Mouse (Mus musculus): ENCODE data around the gene Gm21988. TPM values are rescaled to one million over a fixed set of nuclear protein-coding genes. Genes with fewer than 3 reads are reported as not detected.
A peak's percentile ranks its signal among the peaks of the same experiment; 100 is the strongest.

Gm21988 gene
- polyA plus RNA-seq, 1 experiment = 10.7 TPM

DNA sequence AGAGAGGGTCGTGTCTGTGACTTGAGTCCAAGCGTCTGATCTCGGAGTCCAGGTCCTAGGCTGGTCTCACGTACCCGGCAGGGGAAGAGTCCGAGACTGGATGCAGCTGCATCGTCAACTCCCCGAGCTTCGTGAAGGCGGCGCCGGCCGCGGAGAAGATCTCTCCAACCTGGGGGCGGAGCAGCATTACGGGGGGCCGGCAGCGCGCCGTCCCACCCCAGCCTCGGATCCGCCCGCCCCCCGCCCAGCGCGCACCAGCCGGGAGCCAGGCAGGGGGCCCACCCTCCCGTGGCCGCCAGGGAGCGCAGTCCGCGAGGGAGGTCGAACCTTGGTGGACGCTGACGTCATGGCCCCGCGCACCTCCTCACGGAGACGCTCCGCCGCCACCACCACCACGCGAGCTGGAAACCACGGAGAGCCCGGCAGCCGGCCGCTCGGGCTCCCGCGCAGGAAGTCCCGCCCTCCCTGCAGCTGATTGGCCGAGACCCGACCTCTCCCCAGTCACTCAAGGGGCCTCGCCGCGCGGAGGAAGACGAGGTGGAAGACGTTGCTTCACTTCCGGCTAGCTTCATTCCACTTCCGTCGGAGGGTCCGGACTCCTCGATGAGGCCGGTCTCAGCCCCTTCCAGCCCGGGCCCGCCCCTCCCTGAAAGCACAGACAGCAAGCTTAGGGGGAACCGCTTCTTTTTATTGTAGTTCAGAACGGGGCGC is 2.0 kb downstream of the Gm21988 start, which contains the start of gene 0610010K14Rik:
Gene 0610010K14Rik, minus strand, starts transcription at position 458 of the 711 bp plus-strand sequence.
- DNase-seq (ENCODE audit: extremely low spot score in 1 of 2, low spot score in 1 of 2) = peak; percentile 93 to 98

DNA sequence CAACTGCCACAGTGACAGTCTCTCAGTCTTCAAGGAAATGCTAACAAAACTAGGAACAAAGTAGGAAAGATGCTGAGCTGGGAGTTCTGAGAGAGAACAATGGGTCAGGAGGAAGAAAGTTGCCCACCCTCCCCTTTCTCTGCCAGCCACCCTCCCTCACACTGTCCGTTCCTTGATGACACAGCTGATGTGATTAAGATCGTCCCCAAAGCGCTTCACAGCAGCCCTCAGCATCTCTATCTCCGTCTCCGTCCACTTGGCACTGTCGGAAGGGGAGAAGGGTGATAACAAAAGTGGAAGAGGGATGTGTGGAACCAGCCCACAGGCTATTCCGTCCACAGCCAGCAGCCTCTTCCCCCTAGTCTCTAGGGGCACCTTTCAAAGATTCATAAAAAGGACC is 2.9 kb downstream of the Gm21988 start:
- DNase-seq (ENCODE audit: extremely low spot score in 1 of 2, low spot score in 1 of 2) = no peak

- DNase-seq (ENCODE audit: extremely low spot score in 1 of 2, low spot score in 1 of 2) = no peak
Measured at GRCm38 (mm10) chr11:70235254-70235900, 4.3 kb downstream of the Gm21988 start.

GRCm38 (mm10) chr11:70234497-70234896 is 5.1 kb downstream of the Gm21988 start:
- DNase-seq (ENCODE audit: extremely low spot score in 1 of 2, low spot score in 1 of 2) = no peak

- DNase-seq (ENCODE audit: extremely low spot score in 1 of 2, low spot score in 1 of 2) = no peak
Measured at GRCm38 (mm10) chr11:70234037-70234436, 5.6 kb downstream of the Gm21988 start.

- DNase-seq (ENCODE audit: extremely low spot score in 1 of 2, low spot score in 1 of 2) = no peak
Measured at GRCm38 (mm10) chr11:70233016-70233415, 6.6 kb downstream of the Gm21988 start.

- DNase-seq (ENCODE audit: extremely low spot score in 1 of 2, low spot score in 1 of 2) = no peak
Measured at GRCm38 (mm10) chr11:70232546-70232945, 7.1 kb downstream of the Gm21988 start.

- peak in 1 of 2 experiments; percentile 83 for DNase-seq (ENCODE audit: extremely low spot score in 1 of 2, low spot score in 1 of 2)
Measured at GRCm38 (mm10) chr11:70230239-70230727, 9.3 kb downstream of the Gm21988 start.

- no peak for DNase-seq (ENCODE audit: extremely low spot score in 1 of 2, low spot score in 1 of 2)
Measured at GRCm38 (mm10) chr11:70229260-70230010, 10.2 kb downstream of the Gm21988 start, which contains the start of gene Bcl6b. TSS of gene Bcl6b (minus strand) at chr11:70229798.

GRCm38 (mm10) chr11:70228828-70229227 is 10.8 kb downstream of the Gm21988 start:
- peak in 1 of 2 experiments; percentile 88 for DNase-seq (ENCODE audit: extremely low spot score in 1 of 2, low spot score in 1 of 2)

- DNase-seq (ENCODE audit: extremely low spot score in 1 of 2, low spot score in 1 of 2) = no peak
Measured at GRCm38 (mm10) chr11:70227661-70228245, 11.9 kb downstream of the Gm21988 start.

DNA sequence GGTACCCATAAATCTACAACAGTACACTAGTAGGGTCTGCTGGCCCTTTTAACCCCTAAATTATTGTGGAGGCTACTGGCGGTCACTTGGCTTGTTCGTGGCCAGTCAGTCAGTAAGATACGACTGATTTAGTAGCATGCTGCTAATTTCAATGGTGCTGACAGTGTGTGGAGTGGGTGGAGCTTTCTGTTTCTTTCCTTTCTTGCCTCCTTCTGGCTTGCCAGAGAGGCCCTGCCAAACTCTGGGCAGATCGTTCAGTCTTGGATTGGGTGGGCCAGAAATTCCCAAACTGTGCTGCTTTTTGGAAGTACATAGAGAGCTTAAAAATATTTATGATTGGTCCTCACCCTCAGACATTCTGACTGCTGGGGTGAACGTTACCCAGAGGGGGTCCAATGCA is 12.5 kb downstream of the Gm21988 start:
- no peak for DNase-seq (ENCODE audit: extremely low spot score in 1 of 2, low spot score in 1 of 2)

GRCm38 (mm10) chr11:70226602-70226890 is 13.1 kb downstream of the Gm21988 start:
- DNase-seq (ENCODE audit: extremely low spot score in 1 of 2, low spot score in 1 of 2) = no peak

GRCm38 (mm10) chr11:70225798-70226601 is 13.6 kb downstream of the Gm21988 start:
- no peak for DNase-seq (ENCODE audit: extremely low spot score in 1 of 2, low spot score in 1 of 2)

GRCm38 (mm10) chr11:70223724-70224123 is 15.9 kb downstream of the Gm21988 start:
- DNase-seq (ENCODE audit: extremely low spot score in 1 of 2, low spot score in 1 of 2) = no peak

GRCm38 (mm10) chr11:70221603-70222500 is 17.8 kb downstream of the Gm21988 start:
- DNase-seq (ENCODE audit: extremely low spot score in 1 of 2, low spot score in 1 of 2) = no peak

DNA sequence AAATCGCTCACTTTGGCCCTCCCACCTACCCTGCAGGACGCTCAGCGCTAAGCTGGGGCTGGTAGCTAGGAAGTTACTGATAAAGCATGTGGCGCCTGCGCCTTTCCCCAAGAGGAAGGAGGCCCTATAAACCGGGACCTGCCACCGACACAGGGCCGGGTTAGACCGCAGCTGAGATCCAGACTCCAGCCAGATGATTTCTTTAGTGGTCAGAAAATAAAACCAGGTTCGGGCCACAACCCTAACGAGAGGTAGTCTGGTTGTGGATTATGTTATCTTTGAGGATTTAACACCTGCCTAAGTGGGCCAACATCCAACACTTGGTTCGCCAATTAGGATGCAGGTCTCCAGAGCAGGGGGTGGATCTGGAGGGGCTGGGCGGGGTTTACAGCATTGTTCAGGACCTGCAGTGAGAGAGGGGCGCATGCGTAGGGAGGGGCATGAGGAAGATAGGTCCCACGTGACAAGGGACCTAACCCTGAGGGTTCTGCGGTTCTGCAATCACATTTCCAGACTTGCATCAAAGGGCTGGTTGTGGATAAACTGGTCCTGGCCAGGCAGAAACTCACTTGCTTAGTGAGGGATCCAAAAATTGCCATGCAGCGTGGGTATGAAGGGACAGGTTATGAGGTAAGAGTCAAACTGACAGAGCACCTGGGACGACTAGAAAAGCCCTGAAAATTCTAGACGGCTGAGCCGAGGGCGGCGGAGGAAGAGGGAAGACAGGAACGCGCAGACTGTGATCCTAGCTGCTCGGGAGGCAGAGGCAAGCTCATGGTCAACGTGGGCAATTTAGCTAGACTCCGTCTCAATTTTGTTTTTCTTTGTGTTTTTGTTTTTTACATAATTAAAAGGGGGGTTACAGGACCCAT is 18.7 kb downstream of the Gm21988 start, which contains the start of gene Slc16a13:
Gene Slc16a13, minus strand, starts transcription at position 334 of the 872 bp plus-strand sequence.
- DNase-seq (ENCODE audit: extremely low spot score in 1 of 2, low spot score in 1 of 2) = peak; percentile 96 to 97

DNA sequence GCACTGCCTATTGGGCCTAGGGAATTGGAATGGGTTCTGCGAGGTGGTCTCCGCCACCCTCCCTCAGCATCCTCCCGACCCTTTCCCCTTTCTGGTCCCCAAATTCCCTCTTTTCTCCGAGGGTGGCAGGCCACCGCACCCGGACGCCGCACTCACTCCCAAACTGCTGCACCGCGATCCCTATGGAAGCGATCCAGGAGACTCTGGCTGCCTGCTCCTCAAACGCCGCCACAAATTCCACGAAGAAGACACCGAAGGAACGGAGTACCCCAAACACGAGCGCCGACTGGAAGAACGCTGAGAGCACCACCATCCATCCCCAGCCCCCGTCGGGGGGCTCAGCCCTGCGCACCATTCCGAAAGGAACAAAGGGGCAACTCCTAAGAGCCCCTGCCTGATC is 19.3 kb downstream of the Gm21988 start:
- DNase-seq (ENCODE audit: extremely low spot score in 1 of 2, low spot score in 1 of 2) = no peak

Data from frontal cortex, adult 2 months (tissue).